Mouse (Mus musculus) intestine, embryonic 14.5 days (tissue): Measurements from ENCODE around the gene Copz2. TPM values are rescaled to one million over a fixed set of nuclear protein-coding genes. Genes with fewer than 3 reads are reported as not detected.
"Not testable (repeated sequence)": the region's sequence is repeated elsewhere in the genome, so short reads cannot be mapped to it uniquely, and the experiment has no call there.

Source experiments
- ATAC-seq: fragments of 200-750 bp; cut with Nextera tagmentation; replicated peaks from 2 replicates; pipeline ENCODE4 v1.8.0; 2017; ENCODE audit warnings: low read depth, moderate number of reproducible peaks, moderate TSS enrichment, moderate library complexity; ENCODE audit not compliant: low FRiP score, low TSS enrichment
- DNase-seq: peaks from one replicate; pipeline ENCODE4 v3.0.0-alpha.2; 2018; ENCODE audit warnings: low spot score
- H3K27ac ChIP-seq: fragments of 300-500 bp; sonication (generic); 2 replicates; pipeline ENCODE4 v1.5.1; 2014; ENCODE audit warnings: low read depth, mild to moderate bottlenecking, control low read depth
- H3K27me3 ChIP-seq: fragments of 300-500 bp; sonication (generic); replicated peaks from 2 replicates; pipeline ENCODE4 v1.6.1; 2014; ENCODE audit warnings: low read length, control low read depth; ENCODE audit not compliant: control insufficient read depth, insufficient read depth
- H3K36me3 ChIP-seq: fragments of 300-500 bp; sonication (generic); 2 replicates; pipeline ENCODE4 v1.6.1; 2014; ENCODE audit warnings: low read length, control low read depth; ENCODE audit not compliant: control insufficient read depth, insufficient read depth
- H3K4me1 ChIP-seq: fragments of 300-500 bp; sonication (generic); replicated peaks from 2 replicates; pipeline ENCODE4 v1.6.1; 2014; ENCODE audit warnings: low read length, control low read depth, mixed read lengths; ENCODE audit not compliant: control insufficient read depth, insufficient read depth
- H3K4me2 ChIP-seq: fragments of 300-500 bp; sonication (generic); 2 replicates; pipeline ENCODE4 v1.6.1; 2014; ENCODE audit warnings: low read length
- H3K4me3 ChIP-seq: fragments of 300-500 bp; sonication (generic); 2 replicates; pipeline ENCODE4 v1.5.1; 2014; ENCODE audit warnings: low read depth, low read length, control low read depth, mixed read lengths
- H3K9ac ChIP-seq: fragments of 300-500 bp; sonication (generic); 2 replicates; pipeline ENCODE4 v1.6.1; 2014; ENCODE audit warnings: mild to moderate bottlenecking, low read length
- H3K9me3 ChIP-seq: fragments of 300-500 bp; sonication (generic); 2 replicates; pipeline ENCODE4 v1.6.1; 2016; ENCODE audit warnings: low read length, control low read depth; ENCODE audit not compliant: control insufficient read depth
- WGBS: fragments of 180-500 bp; shearing (Covaris S2); extraction: QIAGEN DNeasy Blood & Tissue Kit; methylation state at CpG from one replicate; pipeline ENCODE4 v1.1.7; 2014; 5-methylcytosine and 5-hydroxymethylcytosine counted together
- polyA plus RNA-seq: library from polyadenylated mRNA; unstranded; fragments of >200 nt; fragmentation: Nextera tagmentation; extraction: Ambion mirVana; gene quantifications from 2 replicates; pipeline ENCODE4 v1.2.1, GENCODE M21; 2014

Copz2 gene
- 100 and 102 TPM in 2 replicates for polyA plus RNA-seq

DNA sequence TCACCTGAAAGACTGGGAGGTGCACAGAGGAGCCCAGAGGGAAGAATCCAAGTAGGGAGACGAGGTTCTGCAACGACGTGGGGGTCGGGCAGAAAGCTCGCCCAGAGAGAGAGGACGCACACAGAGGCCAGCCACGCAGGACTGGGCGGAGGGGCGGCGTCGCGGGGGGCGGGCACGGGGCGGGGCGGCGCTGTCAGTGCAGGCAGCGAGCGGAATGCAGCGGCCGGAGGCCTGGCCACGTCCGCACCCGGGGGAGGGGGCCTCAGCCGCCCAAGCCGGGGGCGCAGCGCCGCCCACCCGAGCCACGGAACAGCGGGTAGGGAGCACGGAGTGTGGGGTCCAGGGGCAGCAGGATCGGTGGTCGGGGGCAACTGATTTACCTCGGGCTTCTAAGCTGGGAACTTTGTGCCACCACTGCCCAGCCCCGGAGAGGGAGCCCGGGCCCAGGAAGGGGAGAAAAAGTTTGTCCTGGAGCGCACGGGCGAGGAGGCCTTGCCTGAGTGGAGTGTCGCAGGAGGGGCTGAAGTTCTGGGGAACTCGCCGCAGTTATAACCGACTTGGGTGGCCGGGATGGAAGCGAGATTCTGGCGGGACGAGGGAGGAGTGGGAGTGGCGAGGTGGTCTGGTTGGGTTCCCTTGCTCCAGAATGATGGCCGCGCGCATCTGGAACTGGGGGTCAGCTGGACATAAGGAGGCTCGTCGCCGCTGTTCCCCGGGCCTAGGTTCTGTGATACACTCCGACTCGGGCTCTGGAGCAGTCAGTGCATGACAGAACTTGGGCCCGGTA, at the start of gene Copz2:
Gene Copz2, plus strand, starts transcription at position 190 of the 787 bp plus-strand sequence.
- H3K36me3 ChIP-seq = no peaks in the 10 kb centered on the region
- ATAC-seq (peak; percentile 69), DNase-seq (peak; percentile 78)
- H3K27ac ChIP-seq = peak within 1 kb of the TSS; percentile 59; the same call in 1 of the 2 replicates
- WGBS = under 1% methylated on average over 54 of the region's 60 CpGs
- 0 out of 2 replicates have a peak, but pooled peaks cover 10% of the 10 kb centered on the region for H3K4me1 ChIP-seq
- H3K9me3 ChIP-seq = no peaks in the 10 kb centered on the region
- peak within 1 kb of the TSS; percentile 58 for H3K9ac ChIP-seq
- peak within 1 kb of the TSS; percentile 57 for H3K4me3 ChIP-seq
- H3K4me2 ChIP-seq = peak within 1 kb of the TSS; percentile 74
- no peaks in the 10 kb centered on the region for H3K27me3 ChIP-seq

DNA sequence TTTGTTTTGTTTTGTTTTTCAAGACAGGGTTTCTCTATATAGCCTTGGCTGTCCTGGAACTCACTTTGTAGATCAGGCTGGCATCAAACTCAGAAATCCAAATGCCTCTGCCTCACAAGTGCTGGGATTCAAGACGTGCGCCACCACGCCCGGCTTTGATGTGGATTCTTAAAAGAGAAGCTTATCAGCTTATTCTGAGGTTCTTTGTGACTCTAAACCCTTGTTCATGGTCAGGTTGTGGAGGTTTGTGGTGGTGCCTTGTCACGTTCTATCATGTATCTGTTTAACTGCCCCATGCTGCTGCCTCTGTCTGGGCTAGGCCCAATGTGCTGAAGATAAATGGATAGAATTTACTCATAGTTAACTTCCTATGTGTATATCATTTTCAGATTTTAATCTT, 44.1 kb upstream of the Copz2 start:
- H3K4me3 ChIP-seq = no peak overlapping the region
- H3K4me2 ChIP-seq = no peak overlapping the region
- no peak for ATAC-seq
- peaks cover 98% of the 10 kb centered on the region for H3K36me3 ChIP-seq
- no peaks in the 10 kb centered on the region for H3K27me3 ChIP-seq
- H3K9me3 ChIP-seq = no peaks in the 10 kb centered on the region
- no peak overlapping the region for H3K9ac ChIP-seq
- 89% methylated on average over 5 of the region's 5 CpGs for WGBS
- DNase-seq = no peak
- no peak overlapping the region for H3K27ac ChIP-seq
- no peaks in the 10 kb centered on the region for H3K4me1 ChIP-seq

DNA sequence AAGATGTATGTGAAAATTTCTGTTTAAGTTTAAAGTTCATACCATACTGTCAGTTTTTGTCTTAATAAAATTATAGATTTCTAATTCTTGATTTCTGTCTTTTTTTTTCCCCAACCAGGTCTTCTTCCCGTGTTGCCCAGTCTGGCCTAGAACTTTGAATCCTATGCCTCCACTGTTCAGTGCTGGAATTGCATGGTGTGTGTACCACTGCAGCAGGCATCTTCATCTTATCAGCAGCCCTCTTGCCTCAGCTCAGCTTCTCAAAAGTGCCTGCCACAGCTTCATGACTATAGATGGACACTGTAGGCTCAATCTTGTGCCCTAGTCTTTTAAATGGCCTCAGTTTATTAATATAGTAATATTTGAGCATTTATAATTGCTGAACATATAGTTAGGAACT, 41.6 kb upstream of the Copz2 start:
- Histone ChIP-seq H3K27me3 (no peaks in the 10 kb centered on the region), H3K4me1 (no peaks in the 10 kb centered on the region), H3K9me3 (no peaks in the 10 kb centered on the region), H3K4me2 (no peak overlapping the region), H3K36me3 (peaks cover 91% of the 10 kb centered on the region), H3K9ac (no peak overlapping the region), H3K4me3 (no peak overlapping the region), H3K27ac (no peak overlapping the region)
- no peak for ATAC-seq
- 50% methylated on average over 1 of the region's 1 CpGs for WGBS
- no peak for DNase-seq

DNA sequence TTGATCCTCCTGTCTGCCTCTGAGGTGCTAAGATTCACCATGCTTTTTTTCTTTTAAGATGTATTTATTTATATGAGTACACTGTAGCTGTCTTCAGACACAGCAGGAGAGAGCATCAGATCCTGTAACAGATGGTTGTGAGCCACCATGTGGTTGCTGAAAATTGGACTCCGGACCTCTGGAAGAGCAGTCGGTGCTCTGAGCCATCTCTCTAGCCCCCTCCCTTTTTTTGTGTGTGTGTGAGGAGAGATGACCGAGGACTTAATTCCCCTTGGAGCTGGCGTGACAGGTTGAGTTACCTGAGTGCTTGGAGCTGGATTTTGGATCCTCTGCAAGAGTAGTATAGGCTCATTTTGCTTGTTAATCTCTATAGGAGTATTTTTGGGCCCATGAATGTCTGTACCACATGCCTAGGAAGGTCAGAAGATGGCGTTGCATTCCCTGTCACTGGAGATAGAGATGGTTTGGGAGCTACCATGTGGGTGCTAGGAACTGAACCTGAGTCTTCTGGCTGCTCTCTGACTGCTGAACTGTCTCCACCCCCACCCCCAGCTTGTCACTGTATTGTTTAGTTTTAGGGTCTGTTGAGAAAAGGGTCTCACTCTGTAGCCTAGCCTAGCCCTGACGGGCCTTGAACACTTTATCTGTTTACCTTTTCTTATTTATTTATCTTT, 40.0 kb upstream of the Copz2 start:
- ATAC-seq (no peak), DNase-seq (no peak)
- 92% methylated on average over 6 of the region's 6 CpGs for whole genome bisulfite sequencing
- no peak overlapping the region for H3K27ac ChIP-seq
- no peak overlapping the region for H3K4me2 ChIP-seq
- H3K9ac ChIP-seq = no peak overlapping the region
- no peaks in the 10 kb centered on the region for H3K9me3 ChIP-seq
- no peak overlapping the region for H3K4me3 ChIP-seq
- peaks cover 78% of the 10 kb centered on the region for H3K36me3 ChIP-seq
- no peaks in the 10 kb centered on the region for H3K27me3 ChIP-seq
- no peaks in the 10 kb centered on the region for H3K4me1 ChIP-seq

DNA sequence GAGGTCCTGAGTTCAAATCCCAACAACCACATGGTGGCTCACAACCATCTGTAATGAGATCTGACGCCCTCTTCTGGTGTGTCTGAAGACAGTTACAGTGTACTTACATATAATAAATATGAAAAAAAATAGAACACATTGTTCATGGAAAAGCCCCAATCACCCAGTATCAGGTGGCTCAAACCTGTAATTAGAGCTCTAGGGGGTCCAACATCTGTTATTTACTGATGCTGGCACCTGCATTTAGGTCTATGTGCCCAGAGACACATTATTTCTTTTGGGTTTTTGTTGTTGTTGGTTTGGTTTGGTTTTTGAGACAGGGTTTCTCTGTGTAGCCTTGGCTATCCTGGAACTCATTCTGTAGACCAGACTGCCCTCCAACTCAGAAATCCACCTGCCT, 38.5 kb upstream of the Copz2 start:
- not testable (repeated sequence) for H3K27ac ChIP-seq, H3K4me3 ChIP-seq, H3K4me2 ChIP-seq, H3K4me1 ChIP-seq, ATAC-seq, H3K9me3 ChIP-seq, H3K9ac ChIP-seq, DNase-seq, H3K27me3 ChIP-seq
- peaks cover 70% of the 10 kb centered on the region for H3K36me3 ChIP-seq
- 83% methylated on average over 1 of the region's 1 CpGs for WGBS

DNA sequence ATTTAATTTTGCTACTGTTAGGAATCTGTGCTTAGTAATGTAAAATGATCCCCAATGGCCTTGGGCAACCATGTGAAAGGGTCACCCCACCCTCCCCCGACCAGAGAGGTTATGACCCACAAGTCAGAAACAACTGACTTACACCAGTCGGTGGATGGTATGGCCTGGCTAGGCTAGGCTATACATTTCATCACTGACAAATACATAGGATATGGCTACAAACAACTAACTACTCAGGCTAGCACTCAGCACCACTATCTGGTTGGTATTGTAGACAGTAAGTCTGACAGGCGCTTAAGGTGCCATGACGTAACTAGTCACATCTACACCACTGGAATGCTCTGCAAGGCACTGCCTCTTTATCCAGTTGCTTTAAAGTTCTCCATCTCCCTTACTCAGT, 36.2 kb upstream of the Copz2 start:
- H3K9me3 ChIP-seq = no peaks in the 10 kb centered on the region
- ATAC-seq (no peak), DNase-seq (no peak)
- H3K9ac ChIP-seq = no peak overlapping the region
- H3K36me3 ChIP-seq = peaks cover 72% of the 10 kb centered on the region
- H3K4me1 ChIP-seq = no peaks in the 10 kb centered on the region
- H3K4me3 ChIP-seq = no peak overlapping the region
- 83% methylated on average over 4 of the region's 4 CpGs for WGBS
- no peaks in the 10 kb centered on the region for H3K27me3 ChIP-seq
- H3K4me2 ChIP-seq = no peak overlapping the region
- no peak overlapping the region for H3K27ac ChIP-seq

DNA sequence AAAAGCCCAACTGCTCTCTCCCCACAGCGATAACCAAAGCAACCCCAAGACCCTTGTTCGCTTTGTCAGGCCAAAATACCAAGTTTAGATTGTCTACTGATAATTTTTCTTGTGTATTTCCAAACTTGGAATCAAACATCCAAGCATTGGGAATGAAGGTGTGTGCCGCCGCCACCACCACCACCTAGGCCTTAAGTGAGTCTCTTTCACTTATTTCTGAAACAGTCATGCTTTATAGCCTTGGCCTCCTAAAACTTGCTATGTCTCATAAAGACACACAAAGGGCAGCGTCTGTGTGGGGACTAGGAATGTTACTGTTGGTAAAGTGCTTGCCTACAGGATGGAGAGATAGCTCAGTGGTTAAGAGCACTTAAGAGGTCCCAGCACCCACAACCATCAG, 35.8 kb upstream of the Copz2 start:
- 88% methylated on average over 5 of the region's 5 CpGs for WGBS
- H3K36me3 ChIP-seq = peaks cover 72% of the 10 kb centered on the region
- ATAC-seq = no peak

DNA sequence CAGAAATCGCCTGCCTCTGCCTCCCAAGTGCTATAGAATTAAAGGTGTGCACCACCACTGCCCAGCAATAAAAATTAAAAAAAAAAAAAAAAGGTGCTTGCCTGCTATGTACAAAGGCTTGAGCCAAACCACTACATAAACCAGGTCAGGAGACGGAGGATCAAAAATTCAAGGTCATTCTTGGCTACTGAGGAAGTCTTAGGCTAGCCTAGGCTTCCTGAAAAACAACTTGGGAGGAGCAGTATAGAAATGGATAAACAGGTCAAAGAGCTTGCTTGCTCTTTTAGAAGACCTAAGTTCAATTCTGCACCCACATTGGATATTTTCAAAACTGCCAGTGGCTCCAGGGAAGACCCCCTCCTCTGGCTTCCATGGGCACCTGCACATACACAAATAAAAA, 35.2 kb upstream of the Copz2 start:
- Histone ChIP-seq H3K9ac (no peak overlapping the region), H3K27ac (no peak overlapping the region), H3K9me3 (no peaks in the 10 kb centered on the region), H3K4me1 (no peaks in the 10 kb centered on the region), H3K4me3 (no peak overlapping the region), H3K4me2 (no peak overlapping the region), H3K27me3 (no peaks in the 10 kb centered on the region), H3K36me3 (peaks cover 72% of the 10 kb centered on the region)
- DNase-seq = no peak
- no peak for ATAC-seq
- 75% methylated on average over 2 of the region's 2 CpGs for WGBS

More for the DNA sequence above, 35.8 kb upstream of the Copz2 start:
- Histone ChIP-seq H3K4me1 (no peaks in the 10 kb centered on the region), H3K4me2 (no peak overlapping the region), H3K27ac (no peak overlapping the region), H3K4me3 (no peak overlapping the region), H3K9me3 (no peaks in the 10 kb centered on the region), H3K9ac (no peak overlapping the region), H3K27me3 (no peaks in the 10 kb centered on the region)
- no peak for DNase-seq
